Mouse (Mus musculus) stomach, postnatal 0 days (tissue): ENCODE measurements at regions not wholly inside any gene's neighbourhood (a gene's known extent, or its start where the extent isn't known, plus 50 kb on each side); places are given as distances from the start of the nearest gene placed in this dataset.

Experiments
- CTCF ChIP-seq: IDR thresholded peaks from 2 replicates; pipeline ENCODE4 v1.5.1; 2016; ENCODE audit warnings: antibody characterized with exemption, low read depth, mild to moderate bottlenecking, moderate library complexity
- EP300 ChIP-seq: optimal IDR thresholded peaks from 2 replicates; pipeline ENCODE3; 2016; ENCODE audit warnings: antibody characterized with exemption

DNA sequence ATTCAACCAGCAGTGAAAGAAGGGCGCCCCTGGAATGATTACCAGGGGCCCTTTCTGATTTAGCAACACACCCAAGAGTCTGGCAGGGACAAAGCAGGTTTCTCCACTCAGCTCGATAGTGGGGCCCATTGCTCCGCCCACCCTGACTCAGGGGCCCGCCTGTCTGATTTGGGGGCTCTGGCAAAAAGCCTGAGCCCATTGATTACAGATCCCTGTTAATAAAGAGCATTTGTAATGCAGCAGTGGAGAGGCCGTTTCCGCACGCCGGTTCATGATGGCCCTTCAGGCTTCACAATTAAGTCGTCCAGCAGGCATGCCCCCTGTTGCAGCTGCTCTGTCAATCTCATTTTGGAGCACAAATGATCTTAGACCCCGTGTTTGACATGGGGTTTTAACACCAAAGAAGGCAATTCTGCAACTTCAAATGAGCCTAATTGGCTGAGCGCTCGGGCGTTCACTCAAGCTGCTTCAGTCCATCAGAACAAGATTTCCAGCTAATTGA lies 259.0 kb downstream of the Sim1 start:
- no peak for TF ChIP-seq CTCF
- TF ChIP-seq EP300: no peak
